In the genomic region with DNA sequence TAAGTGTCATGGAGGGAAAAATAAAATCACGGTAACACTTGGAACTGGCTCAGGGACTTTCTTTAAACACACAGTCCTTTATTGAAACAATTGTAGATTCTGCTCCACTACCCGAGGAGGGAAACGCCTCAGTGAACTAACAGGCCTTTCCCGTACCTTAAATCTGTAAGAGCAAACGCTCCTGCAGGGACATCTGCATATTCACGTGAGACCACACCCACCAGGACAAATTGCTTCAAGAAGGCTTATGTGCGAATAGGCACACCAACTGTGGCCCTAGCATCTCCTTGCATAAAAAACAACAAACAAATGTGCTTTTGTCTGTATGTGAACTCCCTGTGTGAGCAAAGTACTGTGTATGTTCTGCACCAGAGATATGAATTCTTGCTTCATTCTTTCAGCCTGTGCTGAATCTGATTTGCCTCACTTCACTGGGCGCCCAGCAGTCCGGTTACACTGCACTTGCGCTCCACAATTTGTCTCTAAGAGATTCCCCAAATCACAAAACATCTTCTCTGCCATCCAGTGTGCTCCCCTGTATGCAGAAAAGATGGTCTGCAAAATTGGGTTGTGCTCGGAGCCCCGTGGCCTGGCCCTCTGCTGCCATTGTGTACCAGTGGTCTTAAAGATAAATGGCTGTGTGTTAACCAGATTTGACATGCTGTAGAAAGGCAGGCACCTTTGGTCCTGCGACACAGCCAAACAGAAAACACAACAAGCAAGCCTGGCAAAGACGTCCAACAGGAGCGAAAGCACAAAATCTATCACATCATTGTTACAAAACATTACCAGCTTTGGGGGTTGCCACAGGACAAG, we compare ENCODE assay signal across 11 mouse cellular contexts. TPM values are rescaled to one million over a fixed set of nuclear protein-coding genes. Genes with fewer than 3 reads are reported as not detected.
DNase-seq lines count a peak whose midpoint lies in the region; ATAC-seq and TF ChIP-seq lines count a peak whose summit lies in the region.
"Had no signal": no experiment of that assay in that cellular context is flagged by ENCODE, and none has a peak within 500 bp of the region (broad histone marks: within the 10 kb centered on the region; RNA-seq: fewer than 3 reads in every experiment).

No protein-coding gene starts in this region.

- no peak for DNase-seq in embryonic facial prominence, embryonic 10.5 days (ENCODE audit: low spot score)
- DNase-seq in lung, postnatal 14 days, result no peak
- no peak for DNase-seq in hindbrain, embryonic 14.5 days (ENCODE audit: low spot score)
- DNase-seq in frontal cortex, postnatal 25 days (ENCODE audit: low spot score in 2 of 2), result no peak
- DNase-seq in urinary bladder, postnatal 4 days (ENCODE audit: low spot score in 2 of 2), result no peak
- DNase-seq: heart, postnatal 14 days had no signal

- ATAC-seq in embryonic facial prominence, embryonic 13.5 days (ENCODE audit: insufficient number of reproducible peaks, insufficient read depth, low FRiP score, low TSS enrichment, low read depth), result no peak
- no peak for ATAC-seq in lung, embryonic 16.5 days (ENCODE audit: low read depth)
- ATAC-seq in hindbrain, embryonic 14.5 days (ENCODE audit: low FRiP score), result no peak

- H3K27me3 ChIP-seq in embryonic facial prominence, embryonic 13.5 days, result no peaks in the 10 kb centered on the region
- H3K27me3 ChIP-seq in embryonic facial prominence, embryonic 10.5 days (replicated peaks; ENCODE audit: low read depth, poor library complexity, severe bottlenecking), result no peaks in the 10 kb centered on the region
- H3K27me3 ChIP-seq in lung, embryonic 16.5 days (ENCODE audit: control insufficient read depth, insufficient read depth, low read depth, low read length), result no peaks in the 10 kb centered on the region
- no peaks in the 10 kb centered on the region for H3K27me3 ChIP-seq in hindbrain, embryonic 14.5 days (ENCODE audit: control insufficient read depth, insufficient read depth, low read length)
- H3K27me3 ChIP-seq: limb, embryonic 15.5 days had no signal

- H3K4me2 ChIP-seq in embryonic facial prominence, embryonic 13.5 days, result no peak overlapping the region
- no peak overlapping the region for H3K4me2 ChIP-seq in lung, embryonic 16.5 days (ENCODE audit: low read depth, low read length)
- peak overlapping the region; percentile 30 for H3K4me2 ChIP-seq in hindbrain, embryonic 14.5 days (replicated peaks)
- H3K4me2 ChIP-seq: limb, embryonic 15.5 days had no signal

- H3K9me3 ChIP-seq in embryonic facial prominence, embryonic 13.5 days, result no peaks in the 10 kb centered on the region
- H3K9me3 ChIP-seq in embryonic facial prominence, embryonic 10.5 days, result no peaks in the 10 kb centered on the region
- H3K9me3 ChIP-seq in lung, embryonic 16.5 days (ENCODE audit: control insufficient read depth, low read length), result no peaks in the 10 kb centered on the region
- H3K9me3 ChIP-seq in hindbrain, embryonic 14.5 days (ENCODE audit: control insufficient read depth, low read length), result no peaks in the 10 kb centered on the region
- H3K9me3 ChIP-seq: limb, embryonic 15.5 days had no signal

- peak overlapping the region; percentile 48; the same call in 1 of the 2 replicates for H3K27ac ChIP-seq in embryonic facial prominence, embryonic 13.5 days
- no peak overlapping the region for H3K27ac ChIP-seq in embryonic facial prominence, embryonic 10.5 days (replicated peaks)
- peak overlapping the region; percentile 23; the same call in 1 of the 2 replicates for H3K27ac ChIP-seq in lung, embryonic 16.5 days (ENCODE audit: low read length)
- H3K27ac ChIP-seq in hindbrain, embryonic 14.5 days, result peak overlapping the region; percentile 47
- peak overlapping the region; percentile 58 for H3K27ac ChIP-seq in olfactory bulb, adult 2 months (ENCODE audit: insufficient read depth, low read depth, low read length)
- H3K27ac ChIP-seq: limb, embryonic 15.5 days had no signal

- H3K4me1 ChIP-seq in embryonic facial prominence, embryonic 13.5 days, result peaks cover 34% of the 10 kb centered on the region
- H3K4me1 ChIP-seq in embryonic facial prominence, embryonic 10.5 days, result peaks cover 50% of the 10 kb centered on the region
- H3K4me1 ChIP-seq in lung, embryonic 16.5 days (replicated peaks; ENCODE audit: control insufficient read depth, insufficient read depth, low read length), result peaks cover 11% of the 10 kb centered on the region
- H3K4me1 ChIP-seq in hindbrain, embryonic 14.5 days (replicated peaks; ENCODE audit: control insufficient read depth, insufficient read depth, low read length), result peaks cover 24% of the 10 kb centered on the region
- peaks cover 9% of the 10 kb centered on the region for H3K4me1 ChIP-seq in olfactory bulb, adult 2 months (ENCODE audit: control insufficient read depth, insufficient read depth, low read length)

- H3K9ac ChIP-seq in embryonic facial prominence, embryonic 13.5 days, result peak overlapping the region; percentile 21; the same call in 1 of the 2 replicates
- H3K9ac ChIP-seq in lung, embryonic 16.5 days (ENCODE audit: low read length), result no peak overlapping the region
- 0 out of 2 replicates have a peak overlapping the region, but pooled peaks have one; percentile 22 for H3K9ac ChIP-seq in hindbrain, embryonic 14.5 days
- H3K9ac ChIP-seq: limb, embryonic 15.5 days had no signal

- H3K36me3 ChIP-seq in embryonic facial prominence, embryonic 13.5 days, result peaks cover 9% of the 10 kb centered on the region
- H3K36me3 ChIP-seq in embryonic facial prominence, embryonic 10.5 days (replicated peaks), result peaks cover 6% of the 10 kb centered on the region; the same call in 1 of the 2 replicates
- 0 out of 2 replicates have a peak, but pooled peaks cover 6% of the 10 kb centered on the region for H3K36me3 ChIP-seq in lung, embryonic 16.5 days (ENCODE audit: control insufficient read depth, insufficient read depth, low read length)
- H3K36me3 ChIP-seq in hindbrain, embryonic 14.5 days (replicated peaks; ENCODE audit: control insufficient read depth, insufficient read depth), result no peaks in the 10 kb centered on the region
- H3K36me3 ChIP-seq: limb, embryonic 15.5 days had no signal

- no peak for TF ChIP-seq POLR2A in olfactory bulb, adult 2 months (IDR thresholded peaks at IDR 0.05; ENCODE audit: insufficient read depth, low read depth, low read length)

- WGBS in embryonic facial prominence, embryonic 13.5 days, result 36% methylated on average over 15 of the region's 15 CpGs
- WGBS in embryonic facial prominence, embryonic 10.5 days, result 39% methylated on average over 15 of the region's 15 CpGs
- WGBS in lung, embryonic 16.5 days, result 48% methylated on average over 15 of the region's 15 CpGs
- WGBS in hindbrain, embryonic 14.5 days, result 18% methylated on average over 15 of the region's 15 CpGs
- WGBS in olfactory bulb, adult 2 months, result 18% methylated on average over 15 of the region's 15 CpGs

- no peak overlapping the region for H3K4me3 ChIP-seq in embryonic facial prominence, embryonic 13.5 days
- no peak overlapping the region for H3K4me3 ChIP-seq in embryonic facial prominence, embryonic 10.5 days
- H3K4me3 ChIP-seq in lung, embryonic 16.5 days (ENCODE audit: low read length), result no peak overlapping the region
- H3K4me3 ChIP-seq in hindbrain, embryonic 14.5 days (replicated peaks; ENCODE audit: low read length), result no peak overlapping the region
- H3K4me3 ChIP-seq in olfactory bulb, adult 2 months (ENCODE audit: insufficient read depth, low read depth, low read length), result no peak overlapping the region
- H3K4me3 ChIP-seq: erythroblast, embryonic 14.5 days; limb, embryonic 15.5 days had no signal

- no peak for TF ChIP-seq CTCF in olfactory bulb, adult 2 months (IDR thresholded peaks at IDR 0.05; ENCODE audit: insufficient read depth, low read depth, low read length)

RNA-seq across cellular contexts. Expression of gene Zeb2, which starts 28.6 kb away (rescaled TPM):
- polyA plus RNA-seq in embryonic facial prominence, embryonic 13.5 days (2015; fragmentation: Nextera tagmentation; extraction: Ambion mirVana), result 85.7 and 96.4 TPM in 2 replicates
- 20.9 and 27.8 TPM in 2 replicates for polyA plus RNA-seq in embryonic facial prominence, embryonic 10.5 days (2016; fragmentation: Nextera tagmentation; extraction: Ambion mirVana)
- 77.3 and 84.3 TPM in 2 replicates for polyA plus RNA-seq in lung, embryonic 16.5 days (2015; fragmentation: Nextera tagmentation; extraction: Ambion mirVana)
- 38.8 and 41.9 TPM in 2 replicates for polyA plus RNA-seq in hindbrain, embryonic 14.5 days (2014; fragmentation: Nextera tagmentation; extraction: Ambion mirVana)
- polyA plus RNA-seq in olfactory bulb, adult 2 months (2012; ENCODE audit: insufficient read depth, insufficient read length, low replicate concordance, missing spikeins), result 125 and 1,127 TPM in 2 replicates
